Mouse (Mus musculus): ENCODE data around the gene Slc52a3. TPM values are rescaled to one million over a fixed set of nuclear protein-coding genes. Genes with fewer than 3 reads are reported as not detected.

The Slc52a3 gene
- polyA plus RNA-seq, 1 experiment from 2014 or later = 1.3 TPM

DNA sequence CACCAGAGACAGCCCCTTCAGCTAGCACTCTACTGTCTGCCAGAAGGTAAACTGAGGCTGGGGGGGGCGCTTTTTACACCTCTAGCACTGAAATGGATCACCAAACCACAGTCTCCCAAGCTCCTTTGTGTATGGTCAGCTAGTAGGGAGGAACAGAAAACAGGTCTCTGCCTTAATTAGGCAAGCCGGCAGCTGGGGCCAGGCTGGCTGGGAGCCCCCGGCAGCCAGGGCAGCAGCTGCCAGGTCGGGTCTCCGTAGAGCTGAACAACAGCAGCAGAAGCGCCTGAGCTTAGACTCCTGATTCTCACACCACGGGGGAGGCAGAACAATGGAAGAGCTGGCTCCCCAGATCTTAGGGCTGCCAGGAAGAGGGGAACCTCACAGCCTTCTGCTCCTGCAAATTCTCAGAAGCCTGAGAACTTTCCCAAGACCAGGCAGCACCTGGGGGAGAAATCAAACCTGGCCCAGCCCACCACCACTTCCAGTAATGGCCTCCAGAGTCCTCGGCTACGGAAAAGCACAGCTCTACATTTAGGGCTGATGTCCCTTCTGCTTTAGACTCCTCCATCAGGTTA is 29.0 kb upstream of the Slc52a3 start:
- H3K9ac ChIP-seq = peak overlapping the region; percentile 38; the same call in 1 of the 2 replicates
- no peaks in the 10 kb centered on the region for H3K27me3 ChIP-seq (replicated peaks)
- H3K27ac ChIP-seq = peak overlapping the region; percentile 75; the same call in 1 of the 2 replicates
- peak overlapping the region; percentile 11; the same call in 1 of the 2 replicates for H3K4me3 ChIP-seq
- H3K9me3 ChIP-seq = no peaks in the 10 kb centered on the region
- WGBS = 26% methylated on average over 9 of the region's 9 CpGs
- H3K36me3 ChIP-seq = peaks cover 14% of the 10 kb centered on the region; the same call in 1 of the 2 replicates
- ATAC-seq (ENCODE audit: low FRiP score, low read depth) = peak; percentile 3; the same call in 1 of the 2 replicates
- H3K4me1 ChIP-seq = peaks cover 72% of the 10 kb centered on the region
- H3K4me2 ChIP-seq (replicated peaks) = peak overlapping the region; percentile 72

DNA sequence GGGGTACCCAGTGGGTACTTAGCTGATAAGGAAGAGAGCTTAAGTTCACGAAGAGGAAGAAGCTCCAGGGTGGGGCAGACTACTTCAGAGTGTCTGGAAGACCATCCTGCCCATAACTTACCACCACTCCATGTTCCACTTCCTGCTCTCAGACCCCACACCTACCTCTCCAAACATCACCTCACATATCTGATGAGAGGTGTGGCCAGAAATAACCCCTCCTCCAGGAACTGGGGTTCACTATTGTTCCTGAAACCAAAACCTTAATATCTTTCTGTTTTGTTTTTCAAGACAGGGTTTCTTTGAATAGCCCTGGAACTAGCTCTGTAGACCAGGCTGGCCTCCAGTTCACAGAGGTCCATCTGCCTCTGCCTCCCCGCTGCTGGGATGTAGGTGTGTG is 28.5 kb upstream of the Slc52a3 start:
- WGBS = 86% methylated on average over 2 of the region's 2 CpGs
- Histone ChIP-seq H3K4me1 (peaks cover 72% of the 10 kb centered on the region), H3K9ac (peak overlapping the region; percentile 38; the same call in 1 of the 2 replicates), H3K27me3 (replicated peaks) (no peaks in the 10 kb centered on the region; the same call in 1 of the 2 replicates), H3K9me3 (no peaks in the 10 kb centered on the region), H3K27ac (peak overlapping the region; percentile 75; the same call in 1 of the 2 replicates), H3K36me3 (peaks cover 14% of the 10 kb centered on the region; the same call in 1 of the 2 replicates), H3K4me3 (no peak overlapping the region), H3K4me2 (replicated peaks) (peak overlapping the region; percentile 72)
- no peak for ATAC-seq (ENCODE audit: low FRiP score, low read depth)

DNA sequence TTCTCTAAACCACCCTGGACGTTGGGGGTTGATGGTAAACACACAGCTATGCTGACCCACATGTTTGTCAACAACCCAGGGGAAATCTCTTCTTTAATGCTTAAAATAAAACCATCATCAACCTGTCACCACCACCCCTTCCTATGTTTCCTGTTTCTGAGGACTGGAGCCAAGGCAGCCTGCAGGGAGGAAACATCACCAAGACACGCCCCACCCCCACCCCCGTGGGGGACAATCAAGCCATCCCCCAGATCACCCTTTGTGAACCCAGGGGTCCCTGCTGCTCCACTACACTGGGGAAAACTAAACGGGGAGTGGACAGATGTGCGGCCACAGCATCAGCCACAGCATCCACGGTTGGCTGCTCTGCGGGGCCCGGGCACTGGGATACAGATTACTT is 27.9 kb upstream of the Slc52a3 start:
- peaks cover 75% of the 10 kb centered on the region for H3K4me1 ChIP-seq
- no peaks in the 10 kb centered on the region; the same call in 1 of the 2 replicates for H3K27me3 ChIP-seq (replicated peaks)
- WGBS = 68% methylated on average over 8 of the region's 8 CpGs
- peak overlapping the region; percentile 75; the same call in 1 of the 2 replicates for H3K27ac ChIP-seq
- H3K36me3 ChIP-seq = peaks cover 14% of the 10 kb centered on the region; the same call in 1 of the 2 replicates
- no peak for ATAC-seq (ENCODE audit: low FRiP score, low read depth)
- peak overlapping the region; percentile 42; the same call in 1 of the 2 replicates for H3K9ac ChIP-seq
- H3K9me3 ChIP-seq = no peaks in the 10 kb centered on the region
- peak overlapping the region; percentile 72 for H3K4me2 ChIP-seq (replicated peaks)
- H3K4me3 ChIP-seq = peak overlapping the region; percentile 21; the same call in 1 of the 2 replicates

DNA sequence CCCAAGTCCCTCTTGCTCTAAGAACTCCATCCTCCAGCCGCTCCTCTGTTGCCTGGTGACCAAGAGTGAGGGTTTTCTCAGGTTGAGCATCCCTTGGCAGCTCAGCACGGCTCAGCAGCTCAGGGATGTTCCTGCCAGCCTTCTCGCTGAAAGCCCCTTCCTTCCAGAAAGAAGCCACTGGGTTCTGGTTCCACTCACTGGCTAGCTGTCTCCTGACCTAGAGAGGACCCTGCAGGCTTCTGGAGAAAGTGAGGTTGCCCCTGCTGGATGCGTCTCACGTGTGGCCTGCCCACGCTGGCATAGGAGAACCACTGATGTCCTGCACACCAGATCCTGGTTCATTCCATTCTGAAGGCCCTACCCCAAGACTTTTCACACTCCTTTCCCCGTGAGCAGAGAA is 27.3 kb upstream of the Slc52a3 start:
- Histone ChIP-seq H3K9me3 (no peaks in the 10 kb centered on the region), H3K27me3 (replicated peaks) (no peaks in the 10 kb centered on the region; the same call in 1 of the 2 replicates), H3K27ac (peak overlapping the region; percentile 21; the same call in 1 of the 2 replicates), H3K36me3 (peaks cover 14% of the 10 kb centered on the region; the same call in 1 of the 2 replicates), H3K9ac (peak overlapping the region; percentile 42), H3K4me3 (peak overlapping the region; percentile 21; the same call in 1 of the 2 replicates), H3K4me1 (peaks cover 76% of the 10 kb centered on the region), H3K4me2 (replicated peaks) (peak overlapping the region; percentile 72)
- WGBS = 86% methylated on average over 7 of the region's 7 CpGs
- no peak for ATAC-seq (ENCODE audit: low FRiP score, low read depth)

DNA sequence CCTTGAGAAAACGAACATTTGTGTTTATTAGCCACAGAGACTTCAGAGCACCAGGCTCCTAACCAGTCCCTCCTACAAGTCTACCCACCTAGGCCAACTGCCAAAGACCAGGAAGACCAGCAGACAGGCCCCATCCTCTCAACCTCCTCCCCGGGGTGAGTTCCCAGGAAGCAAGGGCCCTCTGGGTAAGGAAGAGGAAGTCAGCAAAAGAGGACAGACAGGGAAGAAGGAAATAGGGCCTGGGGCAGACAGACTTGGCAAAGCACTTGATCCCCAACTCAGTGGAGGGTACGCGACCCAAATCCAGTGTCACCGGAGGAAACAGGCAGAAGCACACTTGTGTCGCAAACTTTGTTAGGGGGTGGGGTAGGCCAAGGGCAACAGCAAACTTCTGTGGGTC is 26.9 kb upstream of the Slc52a3 start:
- no peak overlapping the region for H3K27ac ChIP-seq
- H3K4me1 ChIP-seq = peaks cover 76% of the 10 kb centered on the region
- no peaks in the 10 kb centered on the region; the same call in 1 of the 2 replicates for H3K27me3 ChIP-seq (replicated peaks)
- no peak for ATAC-seq (ENCODE audit: low FRiP score, low read depth)
- H3K36me3 ChIP-seq = peaks cover 14% of the 10 kb centered on the region; the same call in 1 of the 2 replicates
- no peaks in the 10 kb centered on the region for H3K9me3 ChIP-seq
- WGBS = 93% methylated on average over 6 of the region's 6 CpGs
- peak overlapping the region; percentile 72 for H3K4me2 ChIP-seq (replicated peaks)
- no peak overlapping the region; the same call in 1 of the 2 replicates for H3K4me3 ChIP-seq
- peak overlapping the region; percentile 1; the same call in 1 of the 2 replicates for H3K9ac ChIP-seq

DNA sequence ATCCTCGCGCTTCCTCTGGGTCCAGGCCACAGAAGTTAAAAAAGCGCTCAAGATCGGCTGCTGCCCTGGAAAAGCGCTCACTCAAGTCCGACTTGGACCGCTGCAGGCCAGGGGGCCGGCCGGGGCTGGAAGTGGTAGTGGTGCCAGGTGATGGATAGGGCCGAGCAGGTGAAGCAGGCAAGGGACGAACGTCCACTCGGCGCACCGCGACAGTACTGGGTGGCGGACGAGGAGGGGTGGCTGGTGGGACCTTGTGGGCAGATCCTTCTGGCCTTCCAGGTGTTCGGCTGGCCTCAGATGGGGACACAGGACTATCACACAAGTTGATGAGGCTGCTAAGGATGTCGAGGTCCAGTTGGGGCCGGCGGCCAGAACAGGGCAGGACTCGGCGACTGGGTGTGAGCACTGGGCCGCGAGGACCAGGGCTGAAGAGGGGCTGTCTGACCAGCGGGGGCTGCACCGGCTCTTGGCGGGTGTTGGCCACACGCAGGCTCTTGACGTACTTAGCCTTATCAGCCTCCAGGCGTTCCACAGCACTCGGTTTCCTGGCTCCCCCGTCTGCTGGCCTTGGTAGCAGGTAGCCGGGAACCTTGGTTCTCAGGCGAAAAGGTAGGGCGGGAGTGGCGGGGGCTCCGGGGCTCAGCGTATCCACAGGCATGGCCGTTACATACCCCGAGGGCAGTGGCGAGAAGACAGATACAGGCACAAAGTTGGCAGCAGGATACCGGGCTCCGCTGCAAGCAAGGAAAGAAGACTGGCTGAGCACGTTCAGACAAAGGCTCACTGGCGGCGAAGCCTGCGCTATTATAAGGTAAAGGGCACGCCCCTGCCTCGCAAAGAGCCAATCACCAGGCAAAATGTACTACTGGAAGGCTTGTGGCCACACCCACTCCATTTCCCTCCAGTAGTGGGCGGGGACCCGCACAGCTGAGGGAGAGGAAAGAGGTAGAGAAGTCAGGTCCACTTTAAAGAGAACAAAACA is 25.8 kb upstream of the Slc52a3 start:
- Histone ChIP-seq H3K4me3 (peak overlapping the region; percentile 46), H3K36me3 (peaks cover 14% of the 10 kb centered on the region; the same call in 1 of the 2 replicates), H3K9me3 (no peaks in the 10 kb centered on the region), H3K27ac (peak overlapping the region; percentile 81), H3K4me1 (peaks cover 76% of the 10 kb centered on the region), H3K9ac (peak overlapping the region; percentile 77), H3K27me3 (replicated peaks) (no peaks in the 10 kb centered on the region; the same call in 1 of the 2 replicates), H3K4me2 (replicated peaks) (peak overlapping the region; percentile 72)
- whole genome bisulfite sequencing = 47% methylated on average over 53 of the region's 53 CpGs
- peak; percentile 81 for ATAC-seq (ENCODE audit: low FRiP score, low read depth)

DNA sequence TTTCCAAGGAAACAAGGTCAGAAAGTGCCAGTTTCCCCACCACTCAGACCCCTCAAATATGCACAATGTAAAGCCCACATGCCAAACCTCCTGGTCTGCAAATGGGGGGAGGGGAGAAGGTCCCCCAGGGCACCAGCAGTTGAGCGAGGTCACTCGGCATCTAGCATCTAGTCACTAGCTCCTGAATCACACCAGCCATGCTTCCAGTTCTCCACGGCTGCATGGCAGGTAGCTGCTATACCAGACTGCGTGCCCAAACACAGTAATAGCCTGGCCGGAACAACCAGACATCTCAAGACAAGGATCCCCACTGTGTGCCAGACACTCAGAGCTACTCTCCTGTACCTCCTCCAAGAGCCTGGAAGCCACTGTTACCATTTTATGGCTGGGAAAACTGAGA is 24.6 kb upstream of the Slc52a3 start:
- Histone ChIP-seq H3K4me3 (no peak overlapping the region), H3K27me3 (replicated peaks) (no peaks in the 10 kb centered on the region; the same call in 1 of the 2 replicates), H3K9me3 (no peaks in the 10 kb centered on the region), H3K27ac (no peak overlapping the region), H3K4me2 (replicated peaks) (no peak overlapping the region; the same call in 1 of the 2 replicates), H3K9ac (no peak overlapping the region), H3K36me3 (peaks cover 14% of the 10 kb centered on the region; the same call in 1 of the 2 replicates), H3K4me1 (peaks cover 72% of the 10 kb centered on the region)
- no peak for ATAC-seq (ENCODE audit: low FRiP score, low read depth)
- WGBS = 88% methylated on average over 5 of the region's 5 CpGs

DNA sequence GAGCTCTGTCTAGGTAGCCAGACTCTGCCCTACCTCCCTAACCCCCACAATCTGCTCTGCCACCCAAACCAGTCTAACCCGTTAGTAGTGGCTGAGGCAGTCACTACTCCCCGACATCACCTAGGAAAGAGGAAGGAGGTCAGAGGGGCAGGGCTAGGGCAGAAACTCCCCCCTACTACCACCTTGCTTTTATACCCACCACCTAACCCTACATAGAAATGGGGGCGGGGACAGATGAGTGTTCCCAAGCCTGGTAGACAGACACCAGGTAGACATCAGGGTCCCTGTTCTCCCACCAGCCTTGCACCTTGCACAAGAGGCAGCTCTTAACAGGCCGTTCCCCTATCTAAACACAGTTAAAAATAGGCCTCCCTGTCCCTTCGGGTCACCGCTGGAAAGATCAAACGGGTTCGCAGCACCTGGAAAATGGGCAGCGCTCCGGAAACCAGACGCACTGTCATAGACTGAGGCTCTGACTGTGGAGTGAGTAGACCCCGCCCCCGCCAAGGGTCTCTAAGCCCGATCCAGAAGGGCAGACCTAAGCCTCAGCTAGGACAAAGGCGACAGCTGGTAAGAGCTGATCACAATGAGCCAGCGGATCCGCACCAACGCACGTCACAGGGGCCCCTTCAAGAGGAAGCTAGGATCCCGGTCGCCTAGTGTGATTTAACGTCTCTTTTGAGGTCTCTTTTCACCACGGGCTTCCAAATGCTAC is 23.3 kb upstream of the Slc52a3 start:
- Histone ChIP-seq H3K27ac (peak overlapping the region; percentile 66), H3K4me3 (peak overlapping the region; percentile 27), H3K27me3 (replicated peaks) (no peaks in the 10 kb centered on the region; the same call in 1 of the 2 replicates), H3K4me2 (replicated peaks) (peak overlapping the region; percentile 61), H3K9ac (peak overlapping the region; percentile 51), H3K4me1 (peaks cover 72% of the 10 kb centered on the region), H3K9me3 (no peaks in the 10 kb centered on the region), H3K36me3 (peaks cover 14% of the 10 kb centered on the region; the same call in 1 of the 2 replicates)
- WGBS = 13% methylated on average over 23 of the region's 23 CpGs
- ATAC-seq (ENCODE audit: low FRiP score, low read depth) = peak; percentile 78

DNA sequence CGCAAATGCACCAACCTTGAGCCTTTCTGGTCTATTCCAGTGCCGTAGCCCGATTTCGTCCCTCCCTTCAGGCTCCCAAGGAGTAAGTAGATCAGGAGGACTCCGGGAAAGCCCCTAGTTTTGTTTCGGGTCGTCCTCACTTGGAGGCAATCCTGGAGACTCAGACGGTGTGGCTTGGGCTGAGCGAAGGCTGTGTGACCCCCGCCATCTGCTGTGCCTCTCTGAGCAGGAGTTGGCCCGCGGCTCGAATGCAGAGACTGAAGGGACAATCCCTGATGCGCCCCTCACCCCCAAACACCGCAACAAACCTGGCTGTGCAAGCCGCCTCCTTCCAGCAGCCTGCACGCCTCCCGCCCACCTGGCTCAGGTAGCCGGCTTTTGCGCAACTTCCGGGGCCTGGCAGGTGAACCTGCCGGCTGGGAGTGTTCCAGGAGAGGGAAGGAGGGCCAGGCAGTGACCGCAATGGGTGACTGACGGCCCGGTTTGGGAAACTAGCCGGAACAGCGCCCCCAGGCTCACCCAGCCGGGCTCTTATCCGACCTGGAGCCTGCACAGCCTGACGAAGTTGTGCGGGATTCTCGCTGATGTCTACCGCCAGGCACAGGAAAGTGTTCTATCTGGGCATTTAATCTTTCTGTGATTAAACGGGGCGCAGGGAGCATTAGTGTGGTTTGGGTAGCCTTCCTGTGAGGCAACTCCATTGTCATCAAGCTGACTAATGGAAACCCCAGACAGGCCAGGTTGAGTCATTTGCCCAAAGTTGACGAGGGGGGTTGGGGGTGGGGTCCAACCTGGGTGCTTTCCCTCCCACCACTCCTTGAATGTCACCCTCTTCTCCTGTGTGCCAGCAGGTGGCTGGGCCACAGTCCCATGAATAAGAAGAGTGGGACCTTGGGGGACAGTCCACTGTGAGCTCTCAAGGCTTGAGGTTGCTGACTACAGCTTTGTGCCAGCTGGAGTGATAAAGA is 22.4 kb upstream of the Slc52a3 start:
- Histone ChIP-seq H3K9me3 (no peaks in the 10 kb centered on the region), H3K27ac (peak overlapping the region; percentile 66), H3K9ac (peak overlapping the region; percentile 51), H3K4me1 (peaks cover 72% of the 10 kb centered on the region), H3K27me3 (replicated peaks) (no peaks in the 10 kb centered on the region; the same call in 1 of the 2 replicates), H3K4me3 (peak overlapping the region; percentile 27), H3K36me3 (peaks cover 12% of the 10 kb centered on the region; the same call in 1 of the 2 replicates), H3K4me2 (replicated peaks) (peak overlapping the region; percentile 61)
- WGBS = 5% methylated on average over 36 of the region's 36 CpGs
- no peak; the same call in 1 of the 2 replicates for ATAC-seq (ENCODE audit: low FRiP score, low read depth)

DNA sequence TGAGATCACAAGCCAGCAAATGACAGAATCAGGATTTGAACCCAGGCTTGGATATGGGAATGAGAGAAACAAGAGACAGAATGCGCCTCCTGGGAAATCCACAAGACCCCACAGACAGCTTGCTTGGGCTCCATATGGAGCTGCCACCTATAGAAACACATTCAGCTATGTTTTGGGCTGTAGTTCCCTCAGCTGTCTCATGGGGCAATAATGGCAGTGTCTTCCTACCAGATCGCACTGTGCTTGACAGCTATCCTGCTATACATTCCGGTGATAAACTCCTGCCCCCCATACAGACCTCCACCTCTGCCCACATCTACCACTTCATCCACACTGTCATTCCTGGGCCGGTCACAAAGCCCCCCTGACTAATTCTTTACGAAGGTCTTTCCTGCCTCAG is 21.0 kb upstream of the Slc52a3 start:
- Histone ChIP-seq H3K4me1 (peaks cover 67% of the 10 kb centered on the region), H3K27ac (no peak overlapping the region), H3K4me2 (replicated peaks) (no peak overlapping the region), H3K9ac (no peak overlapping the region), H3K36me3 (no peaks in the 10 kb centered on the region), H3K4me3 (no peak overlapping the region), H3K27me3 (replicated peaks) (no peaks in the 10 kb centered on the region; the same call in 1 of the 2 replicates), H3K9me3 (no peaks in the 10 kb centered on the region)
- 91% methylated on average over 5 of the region's 5 CpGs for WGBS
- ATAC-seq (ENCODE audit: low FRiP score, low read depth) = no peak

All from neural tube, embryonic 12.5 days (tissue).